Mouse (Mus musculus) embryonic facial prominence, embryonic 14.5 days (tissue): ENCODE results near the gene Denr. TPM values are rescaled to one million over a fixed set of nuclear protein-coding genes. Genes with fewer than 3 reads are reported as not detected.

Experiments
- ATAC-seq: fragments of 200-750 bp; cut with Nextera tagmentation; 2 replicates; pipeline ENCODE4 v1.8.0; 2017; ENCODE audit warnings: low read depth, moderate number of reproducible peaks, moderate TSS enrichment
- DNase-seq: peaks from one replicate; pipeline ENCODE4 v3.0.0-alpha.2; 2015; ENCODE audit warnings: low spot score
- H3K27ac ChIP-seq: fragments of 300-500 bp; sonication (generic); replicated peaks from 2 replicates; pipeline ENCODE4 v1.5.1; 2014; ENCODE audit warnings: low read depth, mild to moderate bottlenecking, low read length, moderate library complexity
- H3K27me3 ChIP-seq: fragments of 300-500 bp; sonication (generic); replicated peaks from 2 replicates; pipeline ENCODE4 v1.6.1; 2014; ENCODE audit warnings: low read length; ENCODE audit not compliant: control insufficient read depth, insufficient read depth
- H3K36me3 ChIP-seq: fragments of 300-500 bp; sonication (generic); 2 replicates; pipeline ENCODE4 v1.6.1; 2014; ENCODE audit warnings: low read length, mixed read lengths; ENCODE audit not compliant: control insufficient read depth, insufficient read depth
- H3K4me1 ChIP-seq: fragments of 300-500 bp; sonication (generic); 2 replicates; pipeline ENCODE4 v1.6.1; 2014; ENCODE audit warnings: antibody characterized with exemption, low read length; ENCODE audit not compliant: control insufficient read depth, insufficient read depth
- H3K4me2 ChIP-seq: fragments of 300-500 bp; sonication (generic); 2 replicates; pipeline ENCODE4 v1.6.1; 2014; ENCODE audit warnings: low read depth, mild to moderate bottlenecking, low read length, moderate library complexity, mixed read lengths
- H3K4me3 ChIP-seq: fragments of 300-500 bp; sonication (generic); 2 replicates; pipeline ENCODE4 v1.5.1; 2014; ENCODE audit warnings: low read depth, mild to moderate bottlenecking, low read length
- H3K9ac ChIP-seq: fragments of 300-500 bp; sonication (generic); 2 replicates; pipeline ENCODE4 v1.6.1; 2014; ENCODE audit warnings: low read depth, mild to moderate bottlenecking, low read length, moderate library complexity, mixed read lengths
- H3K9me3 ChIP-seq: fragments of 300-500 bp; sonication (generic); 2 replicates; pipeline ENCODE4 v1.6.1; 2016; ENCODE audit warnings: low read length; ENCODE audit not compliant: control insufficient read depth
- WGBS: fragments of 180-500 bp; shearing (Covaris S2); extraction: QIAGEN DNeasy Blood & Tissue Kit; methylation state at CpG from one replicate; pipeline ENCODE4 v1.1.7; 2014; 5-methylcytosine and 5-hydroxymethylcytosine counted together
- polyA plus RNA-seq: library from polyadenylated mRNA; unstranded; fragments of >200 nt; fragmentation: Nextera tagmentation; extraction: Ambion mirVana; gene quantifications from 2 replicates; pipeline ENCODE4 v1.2.1, GENCODE M21; 2014

Denr gene
- polyA plus RNA-seq, 1 experiment from 2014 or later, result 107 TPM

DNA sequence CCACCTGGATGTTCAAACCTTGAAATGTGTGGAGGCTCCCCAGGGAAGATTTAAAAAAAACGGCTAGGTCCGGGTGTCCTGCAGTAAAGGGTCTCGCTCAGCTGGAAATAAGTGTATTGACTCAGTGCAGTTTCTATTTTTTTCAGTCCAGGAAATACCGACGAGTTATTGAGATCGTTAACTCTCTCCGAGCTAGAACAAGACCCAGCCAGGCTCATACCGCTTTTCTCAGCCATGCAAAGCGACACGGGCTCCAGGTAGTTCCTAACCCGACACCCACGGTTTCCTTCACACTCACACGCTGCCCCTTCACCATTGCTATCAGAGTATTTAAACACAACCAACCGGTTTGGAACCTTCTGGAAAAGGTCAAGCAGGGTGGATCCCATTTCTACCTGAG, 28.9 kb upstream of the Denr start:
- Histone ChIP-seq H3K4me1 (peaks cover 13% of the 10 kb centered on the region; the same call in 1 of the 2 replicates), H3K27me3 (no peaks in the 10 kb centered on the region), H3K9me3 (no peaks in the 10 kb centered on the region), H3K4me3 (no peak overlapping the region; the same call in 1 of the 2 replicates), H3K27ac (no peak overlapping the region), H3K9ac (no peak overlapping the region), H3K36me3 (no peaks in the 10 kb centered on the region), H3K4me2 (peak overlapping the region; percentile 39)
- peak; percentile 34 for DNase-seq
- no peak for ATAC-seq
- WGBS, result 47% methylated on average over 14 of the region's 14 CpGs

DNA sequence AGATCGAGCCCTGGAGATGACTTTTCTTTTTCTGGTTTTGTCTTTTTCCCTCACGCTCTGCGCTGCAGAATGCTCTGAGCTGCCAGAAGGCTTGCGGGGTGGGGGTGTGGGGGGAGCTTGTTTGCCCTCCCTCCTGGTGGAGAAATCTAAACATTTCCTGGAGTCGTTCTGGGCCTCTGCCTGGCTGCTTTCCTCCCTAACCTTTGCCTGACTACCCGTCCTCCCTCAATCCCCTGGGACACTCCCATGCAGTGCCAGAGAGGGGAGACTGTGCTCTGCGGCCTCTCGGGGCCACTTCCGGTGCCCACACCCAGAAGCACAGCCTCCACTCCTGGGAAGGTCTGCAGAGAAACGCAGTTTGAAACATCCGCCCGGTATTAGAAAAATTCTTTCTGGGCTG, 27.0 kb upstream of the Denr start, which contains the start of gene Hcar1:
TSS of gene Hcar1 (minus strand) at position 93 of the 400 bp plus-strand sequence.
- peak within 1 kb of the TSS; percentile 46 for H3K4me2 ChIP-seq
- no peak within 1 kb of the TSS for H3K4me3 ChIP-seq
- no peak; the same call in 1 of the 2 replicates for ATAC-seq
- peak; percentile 36 for DNase-seq
- H3K4me1 ChIP-seq, result peaks cover 13% of the 10 kb centered on the region; the same call in 1 of the 2 replicates
- H3K36me3 ChIP-seq, result no peaks in the 10 kb centered on the region
- H3K27me3 ChIP-seq, result no peaks in the 10 kb centered on the region
- H3K9ac ChIP-seq, result peak within 1 kb of the TSS; percentile 37
- WGBS, result 34% methylated on average over 12 of the region's 12 CpGs
- H3K27ac ChIP-seq, result peak within 1 kb of the TSS; percentile 33; the same call in 1 of the 2 replicates
- H3K9me3 ChIP-seq, result no peaks in the 10 kb centered on the region

DNA sequence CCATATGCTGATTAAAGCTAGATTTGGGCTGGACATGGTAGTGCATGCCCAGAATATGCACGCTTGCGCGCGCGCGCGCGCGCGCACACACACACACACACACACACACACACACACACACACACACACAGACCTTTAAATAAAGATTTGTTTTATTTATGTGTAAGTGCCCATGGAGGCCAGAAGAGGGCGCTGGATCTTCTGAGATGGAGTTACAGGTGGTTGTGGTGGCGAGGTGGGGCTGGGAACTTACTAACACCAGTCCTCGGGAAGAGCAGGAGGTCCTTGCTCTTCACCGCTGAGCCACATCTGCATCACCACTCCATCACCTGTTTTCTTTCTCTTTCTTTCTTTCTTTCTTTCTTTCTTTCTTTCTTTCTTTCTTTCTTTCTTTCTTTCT, 26.2 kb upstream of the Denr start:
- Histone ChIP-seq H3K9me3 (no peaks in the 10 kb centered on the region), H3K27me3 (no peaks in the 10 kb centered on the region), H3K9ac (no peak overlapping the region), H3K36me3 (no peaks in the 10 kb centered on the region), H3K4me3 (no peak overlapping the region), H3K27ac (no peak overlapping the region), H3K4me2 (no peak overlapping the region), H3K4me1 (peaks cover 13% of the 10 kb centered on the region; the same call in 1 of the 2 replicates)
- ATAC-seq (no peak), DNase-seq (no peak)
- 84% methylated on average over 14 of the region's 14 CpGs for WGBS

DNA sequence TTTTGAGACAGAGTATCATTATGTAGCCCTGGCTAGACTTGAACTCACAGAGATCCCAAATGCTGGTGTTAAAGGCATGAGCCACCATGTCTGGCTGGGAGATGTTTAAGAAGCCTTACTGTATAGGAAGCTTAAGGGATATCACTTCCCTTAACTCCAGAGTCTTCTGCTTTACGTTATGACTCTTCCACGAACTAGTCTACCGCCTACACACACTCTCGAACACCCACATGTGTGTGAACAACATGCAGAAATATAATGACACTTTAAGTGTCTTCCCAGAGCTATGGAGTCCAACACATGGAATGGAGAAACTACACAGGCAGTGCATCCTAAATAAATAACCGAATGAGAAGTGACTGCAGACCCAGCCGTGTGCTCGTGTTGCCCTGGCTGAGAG, 23.1 kb upstream of the Denr start:
- DNase-seq, result no peak
- no peak for ATAC-seq
- H3K4me3 ChIP-seq, result no peak overlapping the region
- H3K27me3 ChIP-seq, result no peaks in the 10 kb centered on the region
- no peak overlapping the region for H3K9ac ChIP-seq
- WGBS, result 75% methylated on average over 7 of the region's 7 CpGs
- H3K4me1 ChIP-seq, result peaks cover 9% of the 10 kb centered on the region; the same call in 1 of the 2 replicates
- no peak overlapping the region for H3K27ac ChIP-seq
- no peaks in the 10 kb centered on the region for H3K9me3 ChIP-seq
- H3K36me3 ChIP-seq, result no peaks in the 10 kb centered on the region
- no peak overlapping the region for H3K4me2 ChIP-seq

DNA sequence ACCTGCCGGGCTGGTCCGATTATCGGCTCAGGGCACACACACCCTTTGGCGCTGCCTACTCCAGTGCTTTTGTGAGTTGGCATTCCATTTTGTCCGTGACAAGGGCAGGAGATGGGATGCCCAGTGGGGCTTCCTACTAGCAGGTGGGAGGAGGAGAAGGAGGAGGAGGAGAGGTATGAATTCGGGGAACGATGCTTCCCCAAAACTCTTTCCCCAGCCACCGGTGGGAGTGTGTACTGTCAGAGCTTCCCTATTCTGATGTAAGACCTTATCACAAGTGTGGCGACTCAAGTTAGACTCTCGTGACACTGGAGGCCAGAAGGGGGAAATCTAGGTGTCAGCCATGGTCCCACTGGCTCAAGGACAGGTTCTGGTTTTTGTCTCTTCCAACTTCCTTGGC, 22.6 kb upstream of the Denr start:
- no peak for ATAC-seq
- no peaks in the 10 kb centered on the region for H3K36me3 ChIP-seq
- H3K4me1 ChIP-seq, result peaks cover 9% of the 10 kb centered on the region; the same call in 1 of the 2 replicates
- H3K4me3 ChIP-seq, result no peak overlapping the region
- no peaks in the 10 kb centered on the region for H3K27me3 ChIP-seq
- no peak overlapping the region for H3K4me2 ChIP-seq
- H3K27ac ChIP-seq, result no peak overlapping the region
- no peak for DNase-seq
- 70% methylated on average over 9 of the region's 10 CpGs for WGBS
- H3K9me3 ChIP-seq, result no peaks in the 10 kb centered on the region
- H3K9ac ChIP-seq, result no peak overlapping the region

DNA sequence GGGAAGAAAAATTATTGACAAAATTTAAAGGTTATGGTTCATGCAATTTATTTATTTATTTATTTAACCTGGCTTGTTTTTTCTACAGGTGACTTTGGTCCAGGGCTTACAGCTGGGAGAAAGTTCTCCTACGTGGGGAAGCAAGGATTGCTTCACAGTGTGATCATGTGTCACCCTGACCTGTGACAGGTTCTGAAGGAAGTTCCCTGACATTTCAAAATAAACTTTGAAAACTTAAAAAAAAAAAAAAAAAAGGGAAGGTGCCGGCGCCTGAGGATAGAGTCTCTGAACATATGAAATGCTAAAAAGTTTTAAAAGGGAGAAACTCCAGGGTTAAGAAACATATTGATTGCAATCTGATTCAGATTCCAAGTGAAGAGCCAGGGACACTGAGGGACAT, 20.6 kb upstream of the Denr start:
- Histone ChIP-seq H3K9ac (no peak overlapping the region), H3K27ac (no peak overlapping the region), H3K4me2 (no peak overlapping the region), H3K4me1 (no peaks in the 10 kb centered on the region), H3K9me3 (no peaks in the 10 kb centered on the region), H3K36me3 (no peaks in the 10 kb centered on the region), H3K4me3 (no peak overlapping the region), H3K27me3 (no peaks in the 10 kb centered on the region)
- DNase-seq (no peak), ATAC-seq (no peak)
- 65% methylated on average over 3 of the region's 3 CpGs for WGBS

DNA sequence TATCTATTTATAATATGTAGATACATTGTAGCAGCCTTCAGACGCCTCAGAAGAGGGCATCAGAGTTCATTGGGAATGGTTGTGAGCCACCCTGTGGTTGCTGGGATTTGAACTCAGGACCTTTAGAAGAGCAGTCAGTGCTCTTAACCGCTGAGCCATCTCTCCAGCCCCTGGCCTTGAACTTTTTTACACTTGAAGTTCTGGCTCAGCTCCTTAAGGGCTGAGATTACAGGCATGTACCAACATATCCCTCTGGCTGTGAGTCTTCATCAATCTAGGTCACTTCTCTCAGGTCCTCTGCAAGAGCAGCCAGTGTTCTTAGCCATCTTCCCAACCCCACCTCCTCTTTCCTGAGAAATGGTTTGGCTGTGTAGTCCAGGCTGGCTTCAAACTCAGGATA, 16.7 kb upstream of the Denr start:
- H3K9me3 ChIP-seq, result no peaks in the 10 kb centered on the region
- no peak overlapping the region for H3K4me3 ChIP-seq
- no peak overlapping the region for H3K27ac ChIP-seq
- no peak overlapping the region for H3K4me2 ChIP-seq
- no peak for DNase-seq
- 0 out of 2 replicates have a peak, but pooled peaks cover under 1% of the 10 kb centered on the region for H3K4me1 ChIP-seq
- H3K27me3 ChIP-seq, result no peaks in the 10 kb centered on the region
- H3K36me3 ChIP-seq, result no peaks in the 10 kb centered on the region
- no peak overlapping the region for H3K9ac ChIP-seq
- no peak for ATAC-seq
- 61% methylated on average over 2 of the region's 2 CpGs for WGBS

DNA sequence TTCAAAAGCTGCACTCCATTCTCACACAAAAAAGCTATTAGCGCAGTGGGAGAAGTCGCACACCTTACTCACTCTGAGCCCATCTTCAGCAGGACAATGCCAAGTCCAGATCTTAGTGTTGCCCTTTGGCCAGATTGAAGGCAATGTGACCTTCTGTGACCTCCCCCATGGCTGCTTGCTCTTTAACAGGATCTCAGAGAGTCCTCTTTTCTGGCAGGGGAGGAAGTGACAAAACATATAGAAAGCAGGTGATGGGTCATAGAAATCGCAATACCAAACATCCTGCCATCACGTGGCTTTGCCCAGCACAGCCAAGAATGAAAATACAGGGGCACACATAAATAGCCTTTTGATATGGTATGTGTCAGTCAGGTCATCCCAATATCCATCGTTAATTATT, 16.0 kb upstream of the Denr start:
- 0 out of 2 replicates have a peak, but pooled peaks cover 3% of the 10 kb centered on the region for H3K4me1 ChIP-seq
- no peak overlapping the region for H3K9ac ChIP-seq
- no peaks in the 10 kb centered on the region for H3K27me3 ChIP-seq
- H3K36me3 ChIP-seq, result no peaks in the 10 kb centered on the region
- H3K4me2 ChIP-seq, result no peak overlapping the region
- DNase-seq, result no peak
- ATAC-seq, result no peak
- 79% methylated on average over 5 of the region's 5 CpGs for WGBS
- no peaks in the 10 kb centered on the region for H3K9me3 ChIP-seq
- no peak overlapping the region for H3K27ac ChIP-seq
- H3K4me3 ChIP-seq, result no peak overlapping the region

DNA sequence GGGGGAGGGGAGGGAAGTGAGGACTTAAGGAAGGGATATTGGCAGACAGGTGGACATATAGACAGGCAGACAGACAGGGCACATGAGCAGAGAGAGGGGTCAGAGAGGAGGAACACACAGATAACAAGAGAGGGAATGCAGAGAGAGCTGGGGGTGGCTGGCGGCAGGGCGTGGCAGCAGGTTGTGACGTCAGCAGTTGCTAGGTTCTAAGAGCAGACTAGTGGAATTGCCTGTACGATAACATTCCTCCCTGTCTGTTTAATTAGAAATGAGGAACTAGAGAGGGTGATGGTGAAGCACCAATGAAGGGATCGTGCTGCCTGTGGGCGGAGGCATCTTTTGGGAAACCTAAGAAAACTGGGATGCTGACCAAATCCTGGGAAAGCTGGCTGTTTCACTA, 15.3 kb upstream of the Denr start:
- Histone ChIP-seq H3K9me3 (no peaks in the 10 kb centered on the region), H3K27ac (no peak overlapping the region), H3K27me3 (no peaks in the 10 kb centered on the region), H3K36me3 (no peaks in the 10 kb centered on the region), H3K4me1 (0 out of 2 replicates have a peak, but pooled peaks cover 3% of the 10 kb centered on the region), H3K4me2 (no peak overlapping the region), H3K9ac (no peak overlapping the region), H3K4me3 (no peak overlapping the region)
- 46% methylated on average over 6 of the region's 6 CpGs for WGBS
- ATAC-seq, result no peak
- DNase-seq, result no peak
